15 mouse cellular contexts compared by ENCODE assay signal in genomic region chr9:62611452-62611851, GRCm38 (mm10).
DNase-seq lines count a peak whose midpoint lies in the region; ATAC-seq and TF ChIP-seq lines count a peak whose summit lies in the region.
"Had no signal": no experiment of that assay in that cellular context is flagged by ENCODE, and none has a peak within 500 bp of the region (broad histone marks: within the 10 kb centered on the region; RNA-seq: fewer than 3 reads in every experiment).

No protein-coding gene starts in this region.

- H3K27me3 ChIP-seq in limb, embryonic 12.5 days, result no peaks in the 10 kb centered on the region
- H3K27me3 ChIP-seq: forebrain, embryonic 15.5 days; intestine, embryonic 15.5 days; liver, embryonic 13.5 days had no signal

- WGBS in limb, embryonic 12.5 days, result 33% methylated on average over 2 of the region's 2 CpGs

- peak overlapping the region; percentile 90 for H3K27ac ChIP-seq in embryonic fibroblast, embryonic 13.5 days (ENCODE audit: insufficient read depth, low read length)
- peak overlapping the region; percentile 82 for H3K27ac ChIP-seq in limb, embryonic 12.5 days
- H3K27ac ChIP-seq in layer of hippocampus, adult 2 months, result no peak overlapping the region
- H3K27ac ChIP-seq: forebrain, embryonic 15.5 days; intestine, embryonic 15.5 days; kidney, postnatal 0 days; liver, embryonic 13.5 days; midbrain, embryonic 10.5 days had no signal

- TF ChIP-seq POLR2A in embryonic fibroblast, embryonic 13.5 days (IDR thresholded peaks at IDR 0.05; ENCODE audit: low read depth, low read length), result no peak

- DNase-seq in heart, postnatal 14 days, result peak; percentile 33 to 47
- no peak for DNase-seq in heart, postnatal 36 days
- DNase-seq in adipocyte (ENCODE audit: low spot score), result peak; percentile 12
- no peak for DNase-seq in urinary bladder, postnatal 25 days (ENCODE audit: low spot score)
- DNase-seq in left cerebral cortex, postnatal 4 days, result no peak
- no peak for DNase-seq in layer of hippocampus, adult 2 months (ENCODE audit: low spot score in 2 of 2)
- DNase-seq: liver, embryonic 13.5 days; lung, postnatal 10 days; right cerebral cortex, postnatal 25 days had no signal

- H3K36me3 ChIP-seq in limb, embryonic 12.5 days, result no peaks in the 10 kb centered on the region
- H3K36me3 ChIP-seq: forebrain, embryonic 15.5 days; intestine, embryonic 15.5 days; liver, embryonic 13.5 days; midbrain, embryonic 10.5 days had no signal

- no peak overlapping the region for H3K4me2 ChIP-seq in limb, embryonic 12.5 days
- H3K4me2 ChIP-seq: forebrain, embryonic 15.5 days; intestine, embryonic 15.5 days; liver, embryonic 13.5 days had no signal

- ATAC-seq in limb, embryonic 12.5 days (ENCODE audit: insufficient number of reproducible peaks, insufficient read depth, low FRiP score, low TSS enrichment, low read depth), result no peak
- ATAC-seq: forebrain, embryonic 15.5 days; intestine, embryonic 15.5 days had no signal

- no peak for TF ChIP-seq CTCF in embryonic fibroblast, embryonic 13.5 days (IDR thresholded peaks at IDR 0.05; ENCODE audit: borderline replicate concordance, insufficient read depth, low read length)
- no peak for TF ChIP-seq CTCF in layer of hippocampus, adult 2 months (conservative IDR thresholded peaks at IDR 0.05)

- H3K4me3 ChIP-seq in embryonic fibroblast, embryonic 13.5 days (ENCODE audit: insufficient read depth, low read length), result no peak overlapping the region
- H3K4me3 ChIP-seq in limb, embryonic 12.5 days (replicated peaks), result no peak overlapping the region
- H3K4me3 ChIP-seq in layer of hippocampus, adult 2 months, result no peak overlapping the region
- H3K4me3 ChIP-seq: forebrain, embryonic 15.5 days; intestine, embryonic 15.5 days; liver, embryonic 13.5 days; midbrain, embryonic 10.5 days had no signal

- no peak overlapping the region for H3K9ac ChIP-seq in limb, embryonic 12.5 days (replicated peaks)
- H3K9ac ChIP-seq: forebrain, embryonic 15.5 days; intestine, embryonic 15.5 days; liver, embryonic 13.5 days had no signal

- peaks cover 15% of the 10 kb centered on the region; the same call in 1 of the 2 replicates for H3K9me3 ChIP-seq in limb, embryonic 12.5 days
- H3K9me3 ChIP-seq: forebrain, embryonic 15.5 days; intestine, embryonic 15.5 days had no signal

- intact Hi-C loops in heart, postnatal 14 days (cut with DNase I), result no loop called here
- intact Hi-C loops in heart, postnatal 36 days (cut with DNase I), result no loop called here
- intact Hi-C loops in left cerebral cortex, postnatal 4 days (cut with DNase I), result no loop called here

- H3K4me1 ChIP-seq in embryonic fibroblast, embryonic 13.5 days (ENCODE audit: control insufficient read depth, insufficient read depth, low read length), result peaks cover 7% of the 10 kb centered on the region
- peaks cover 48% of the 10 kb centered on the region for H3K4me1 ChIP-seq in limb, embryonic 12.5 days (replicated peaks)
- H3K4me1 ChIP-seq: forebrain, embryonic 15.5 days; liver, embryonic 13.5 days had no signal

Comparison
In these comparisons a context has a peak if more than half of its experiments do, and no peak if none do; other contexts are left out.
1. DNase-seq: peak in heart, postnatal 14 days (2 of 2) and adipocyte (single experiment); none in heart, postnatal 36 days (0 of 2), urinary bladder, postnatal 25 days (single experiment), left cerebral cortex, postnatal 4 days (single experiment) and layer of hippocampus, adult 2 months (0 of 2).